Mouse (Mus musculus): ENCODE measurements around the gene Rpl34. TPM values are rescaled to one million over a fixed set of nuclear protein-coding genes. Genes with fewer than 3 reads are reported as not detected.

The Rpl34 gene
- 1,328 and 1,364 TPM in 2 replicates for polyA plus RNA-seq (2012; rRNA removed)

DNA sequence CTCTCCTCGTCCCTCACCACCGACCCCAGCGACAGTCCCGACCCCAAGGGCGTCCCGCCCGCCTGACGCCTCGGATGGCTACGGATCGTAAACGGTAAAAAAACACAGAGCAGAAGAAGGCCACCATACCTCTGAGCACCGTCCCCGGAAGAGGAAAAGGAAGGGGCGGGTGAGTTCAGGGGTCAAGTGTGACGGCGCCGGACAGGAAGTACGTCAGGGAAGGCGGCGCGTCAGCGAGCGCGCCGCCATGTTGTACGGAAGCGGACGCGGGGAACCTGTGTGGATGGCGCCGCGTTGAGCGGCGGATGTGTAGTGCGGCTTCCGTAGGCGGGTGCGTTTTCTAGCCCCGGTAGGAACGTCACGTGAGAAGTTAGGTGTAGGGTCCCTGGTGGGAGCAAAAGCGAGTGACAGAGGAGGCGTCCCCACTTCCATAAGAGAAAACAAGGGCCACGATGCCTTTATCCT is at the start of gene Rpl34:
TSS of gene Rpl34 (minus strand) at position 210 of the 465 bp plus-strand sequence.
- peak; percentile 90 to 92 for DNase-seq (ENCODE audit: low read depth in 1 of 2, low spot score in 2 of 2)

GRCm38 (mm10) chr3:130768172-130768571 is 38.0 kb upstream of the Rpl34 start:
- H3K27me3 ChIP-seq (ENCODE audit: control insufficient read depth, insufficient read depth, low read length) = no peaks in the 10 kb centered on the region
- H3K36me3 ChIP-seq (ENCODE audit: control insufficient read depth, insufficient read depth, low read length) = no peaks in the 10 kb centered on the region
- no peak overlapping the region for H3K4me3 ChIP-seq (ENCODE audit: extremely low read depth, insufficient read depth, insufficient read length)
- WGBS = 91% methylated on average over 3 of the region's 3 CpGs
- DNase-seq (ENCODE audit: low read depth in 1 of 2, low spot score in 2 of 2) = no peak
- peaks cover 7% of the 10 kb centered on the region; the same call in 1 of the 2 replicates for H3K4me1 ChIP-seq (ENCODE audit: control insufficient read depth, insufficient read depth, insufficient read length)
- TF ChIP-seq POLR2A (IDR thresholded peaks at IDR 0.05; ENCODE audit: low read depth, low read length) = no peak
- TF ChIP-seq CTCF (IDR thresholded peaks at IDR 0.05; ENCODE audit: extremely low read depth, insufficient read depth, insufficient read length, insufficient replicate concordance) = no peak
- H3K27ac ChIP-seq (ENCODE audit: insufficient read depth, low read length) = no peak overlapping the region

More for the DNA sequence above, at the start of gene Rpl34:
- WGBS = under 1% methylated on average over 45 of the region's 45 CpGs
- TF ChIP-seq CTCF (IDR thresholded peaks at IDR 0.05; ENCODE audit: extremely low read depth, insufficient read depth, insufficient read length, insufficient replicate concordance) (no peak), POLR2A (IDR thresholded peaks at IDR 0.05; ENCODE audit: low read depth, low read length) (peak; percentile 89)
- H3K36me3 ChIP-seq (ENCODE audit: control insufficient read depth, insufficient read depth, low read length) = peaks cover 29% of the 10 kb centered on the region
- no peaks in the 10 kb centered on the region for H3K27me3 ChIP-seq (ENCODE audit: control insufficient read depth, insufficient read depth, low read length)
- peak within 1 kb of the TSS; percentile 86 for H3K27ac ChIP-seq (ENCODE audit: insufficient read depth, low read length)
- H3K4me3 ChIP-seq (ENCODE audit: extremely low read depth, insufficient read depth, insufficient read length) = peak within 1 kb of the TSS; percentile 82
- H3K4me1 ChIP-seq (ENCODE audit: control insufficient read depth, insufficient read depth, insufficient read length) = peaks cover 6% of the 10 kb centered on the region; the same call in 1 of the 2 replicates

DNA sequence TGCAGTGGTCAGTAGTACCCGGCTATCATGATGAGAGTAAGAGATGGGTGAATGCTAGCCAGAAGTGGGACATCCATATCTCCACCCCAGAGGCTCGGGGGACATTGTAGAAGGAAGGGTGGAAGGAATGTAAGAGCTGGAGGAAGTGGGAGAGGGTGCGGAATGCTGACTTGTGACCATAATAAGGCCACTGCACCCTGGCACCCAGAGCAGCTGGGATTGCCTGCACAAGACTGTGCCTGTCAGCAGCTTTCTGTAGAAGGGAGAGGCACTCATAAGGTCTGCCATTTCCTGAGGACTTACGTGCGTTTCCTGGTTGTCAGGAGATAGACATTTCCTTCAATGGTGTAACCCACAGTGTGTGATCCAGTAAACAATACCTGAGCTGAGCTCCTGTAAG is 33.9 kb upstream of the Rpl34 start:
- Histone ChIP-seq H3K4me1 (ENCODE audit: control insufficient read depth, insufficient read depth, insufficient read length) (peaks cover 7% of the 10 kb centered on the region; the same call in 1 of the 2 replicates), H3K36me3 (ENCODE audit: control insufficient read depth, insufficient read depth, low read length) (no peaks in the 10 kb centered on the region), H3K27me3 (ENCODE audit: control insufficient read depth, insufficient read depth, low read length) (no peaks in the 10 kb centered on the region), H3K4me3 (ENCODE audit: extremely low read depth, insufficient read depth, insufficient read length) (no peak overlapping the region), H3K27ac (ENCODE audit: insufficient read depth, low read length) (no peak overlapping the region)
- no peak for DNase-seq (ENCODE audit: low read depth in 1 of 2, low spot score in 2 of 2)
- TF ChIP-seq CTCF (IDR thresholded peaks at IDR 0.05; ENCODE audit: extremely low read depth, insufficient read depth, insufficient read length, insufficient replicate concordance) = no peak
- no peak for TF ChIP-seq POLR2A (IDR thresholded peaks at IDR 0.05; ENCODE audit: low read depth, low read length)
- 65% methylated on average over 5 of the region's 5 CpGs for WGBS

DNA sequence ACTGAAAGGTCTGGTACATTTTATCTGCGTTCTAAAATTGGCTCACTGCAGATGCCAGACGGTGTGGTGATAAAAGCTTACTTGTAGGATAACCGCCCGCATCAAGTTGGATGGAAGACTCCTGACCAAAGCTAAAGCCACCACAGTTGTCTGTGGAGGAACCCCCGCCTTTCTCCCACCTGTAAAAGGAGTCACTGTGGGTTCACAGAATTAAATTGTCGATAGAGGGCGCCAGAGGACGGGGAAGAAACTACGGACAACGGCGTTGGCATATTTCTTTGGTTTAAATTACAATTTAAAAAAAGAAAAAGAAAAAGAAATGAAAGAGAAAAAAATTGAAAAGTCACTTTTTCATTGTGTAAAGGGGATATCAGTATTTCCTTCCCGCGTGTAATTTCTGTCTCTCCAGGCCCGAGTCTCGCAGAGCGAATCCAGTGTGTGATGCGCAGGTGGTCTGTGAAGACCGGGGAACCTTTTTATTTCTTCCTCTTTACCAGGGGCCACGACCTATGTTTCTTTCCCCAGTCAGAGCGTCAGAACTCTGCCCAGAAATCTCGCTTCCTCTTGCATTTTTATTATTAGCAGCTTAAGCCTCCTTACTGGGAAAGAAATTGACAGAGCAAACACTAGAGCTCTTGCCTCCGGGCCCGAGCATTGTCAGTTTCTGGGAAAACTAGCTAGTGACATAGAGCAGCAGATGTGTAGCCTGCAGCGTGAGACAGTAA is 30.7 kb upstream of the Rpl34 start:
- DNase-seq (ENCODE audit: low read depth in 1 of 2, low spot score in 2 of 2) = peak; percentile 53 to 73
- Histone ChIP-seq H3K27me3 (ENCODE audit: control insufficient read depth, insufficient read depth, low read length) (no peaks in the 10 kb centered on the region), H3K27ac (ENCODE audit: insufficient read depth, low read length) (no peak overlapping the region), H3K4me1 (ENCODE audit: control insufficient read depth, insufficient read depth, insufficient read length) (peaks cover 7% of the 10 kb centered on the region; the same call in 1 of the 2 replicates), H3K4me3 (ENCODE audit: extremely low read depth, insufficient read depth, insufficient read length) (no peak overlapping the region), H3K36me3 (ENCODE audit: control insufficient read depth, insufficient read depth, low read length) (no peaks in the 10 kb centered on the region)
- no peak for TF ChIP-seq POLR2A (IDR thresholded peaks at IDR 0.05; ENCODE audit: low read depth, low read length)
- peak; percentile 62; the same call in 1 of the 2 replicates for TF ChIP-seq CTCF (IDR thresholded peaks at IDR 0.05; ENCODE audit: extremely low read depth, insufficient read depth, insufficient read length, insufficient replicate concordance)
- 18% methylated on average over 24 of the region's 24 CpGs for WGBS

DNA sequence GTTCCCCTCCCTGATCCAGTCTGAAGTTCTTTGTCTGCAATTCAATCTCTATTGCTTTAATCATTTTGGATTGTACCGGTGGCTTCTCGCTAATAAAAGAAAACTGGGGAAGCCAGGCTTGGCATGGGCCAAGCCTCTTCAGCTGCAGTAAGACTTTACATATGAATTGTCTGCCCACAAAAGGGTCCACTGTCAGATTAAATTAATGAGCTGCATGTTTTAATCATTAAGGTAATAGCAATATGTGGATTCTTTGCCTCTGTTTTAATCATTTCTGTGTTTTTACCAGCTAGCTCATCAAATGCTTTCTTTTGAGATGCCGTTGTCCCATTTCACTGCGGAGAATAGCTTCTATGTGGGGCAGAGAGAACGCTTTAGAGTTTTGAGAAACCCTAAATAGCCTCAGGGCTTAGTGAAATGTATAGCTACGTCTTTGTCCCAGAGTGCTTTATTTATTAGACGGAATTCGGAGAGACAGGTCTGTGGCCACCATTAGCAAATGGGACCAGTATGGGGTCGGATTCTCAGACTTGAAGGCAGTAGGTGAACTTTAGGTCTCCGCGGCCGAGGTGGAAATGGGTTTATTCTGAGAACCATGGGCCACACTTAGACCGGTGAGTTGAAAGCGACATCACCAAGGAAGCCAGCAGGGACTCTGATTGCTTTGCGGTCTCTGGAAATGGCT is 28.1 kb upstream of the Rpl34 start:
- WGBS = 92% methylated on average over 15 of the region's 15 CpGs
- DNase-seq (ENCODE audit: low read depth in 1 of 2, low spot score in 2 of 2) = no peak
- no peak for TF ChIP-seq POLR2A (IDR thresholded peaks at IDR 0.05; ENCODE audit: low read depth, low read length)
- no peak for TF ChIP-seq CTCF (IDR thresholded peaks at IDR 0.05; ENCODE audit: extremely low read depth, insufficient read depth, insufficient read length, insufficient replicate concordance)
- Histone ChIP-seq H3K27me3 (ENCODE audit: control insufficient read depth, insufficient read depth, low read length) (no peaks in the 10 kb centered on the region), H3K27ac (ENCODE audit: insufficient read depth, low read length) (no peak overlapping the region), H3K4me1 (ENCODE audit: control insufficient read depth, insufficient read depth, insufficient read length) (no peaks in the 10 kb centered on the region), H3K36me3 (ENCODE audit: control insufficient read depth, insufficient read depth, low read length) (no peaks in the 10 kb centered on the region), H3K4me3 (ENCODE audit: extremely low read depth, insufficient read depth, insufficient read length) (no peak overlapping the region)

DNA sequence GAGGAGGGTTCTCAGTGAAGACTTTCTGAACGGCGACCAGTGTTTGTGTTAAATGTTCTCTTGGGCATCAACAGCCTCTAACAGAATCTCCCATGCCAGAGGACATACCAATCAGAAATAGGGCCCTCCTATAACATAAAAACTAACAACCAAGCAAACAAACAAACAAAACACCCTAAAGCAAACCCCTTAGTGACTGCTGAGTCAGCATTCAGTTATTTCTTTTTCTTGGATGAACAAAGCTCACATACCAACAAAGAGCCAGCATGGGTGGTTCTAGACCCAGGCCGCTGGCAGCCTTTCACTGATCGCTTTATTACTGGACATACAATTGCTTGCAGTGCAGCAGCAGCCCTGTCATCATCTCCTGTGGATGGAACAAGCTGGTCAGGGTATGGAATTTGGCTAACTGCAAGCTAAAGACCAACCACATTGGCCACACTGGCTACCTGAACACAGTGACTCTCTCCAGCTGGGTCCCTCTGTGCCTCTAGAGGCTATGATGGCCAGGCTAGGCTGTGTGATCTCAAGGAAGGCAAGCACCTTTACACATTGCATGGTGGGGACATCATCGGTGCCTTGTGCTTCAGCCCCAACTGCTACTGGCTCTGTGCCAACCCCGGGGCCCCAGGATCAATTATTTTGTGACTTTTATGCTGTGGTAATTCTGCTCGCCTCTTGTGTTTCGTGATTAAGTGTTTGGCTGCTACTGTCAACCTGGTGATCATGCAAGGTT is 27.1 kb upstream of the Rpl34 start:
- TF ChIP-seq POLR2A (IDR thresholded peaks at IDR 0.05; ENCODE audit: low read depth, low read length) = no peak
- TF ChIP-seq CTCF (IDR thresholded peaks at IDR 0.05; ENCODE audit: extremely low read depth, insufficient read depth, insufficient read length, insufficient replicate concordance) = no peak
- H3K36me3 ChIP-seq (ENCODE audit: control insufficient read depth, insufficient read depth, low read length) = no peaks in the 10 kb centered on the region
- no peaks in the 10 kb centered on the region for H3K4me1 ChIP-seq (ENCODE audit: control insufficient read depth, insufficient read depth, insufficient read length)
- no peak overlapping the region for H3K4me3 ChIP-seq (ENCODE audit: extremely low read depth, insufficient read depth, insufficient read length)
- H3K27me3 ChIP-seq (ENCODE audit: control insufficient read depth, insufficient read depth, low read length) = no peaks in the 10 kb centered on the region
- 87% methylated on average over 8 of the region's 8 CpGs for WGBS
- no peak for DNase-seq (ENCODE audit: low read depth in 1 of 2, low spot score in 2 of 2)
- H3K27ac ChIP-seq (ENCODE audit: insufficient read depth, low read length) = no peak overlapping the region
